8 mouse cellular contexts compared by ENCODE assay signal in genomic region chr17:45601877-45602304, GRCm38 (mm10). TPM values are rescaled to one million over a fixed set of nuclear protein-coding genes. Genes with fewer than 3 reads are reported as not detected.
A peak's percentile ranks its signal among the peaks of the same experiment; 100 is the strongest.
DNase-seq lines count a peak whose midpoint lies in the region; ATAC-seq and TF ChIP-seq lines count a peak whose summit lies in the region.
"Had no signal": no experiment of that assay in that cellular context is flagged by ENCODE, and none has a peak within 500 bp of the region (broad histone marks: within the 10 kb centered on the region; RNA-seq: fewer than 3 reads in every experiment).

Gene Mymx (minus strand): TSS chr17:45602102.

- 0 out of 2 replicates have a peak, but pooled peaks cover 2% of the 10 kb centered on the region for H3K27me3 ChIP-seq in lung, embryonic 16.5 days (ENCODE audit: control insufficient read depth, insufficient read depth, low read depth, low read length)
- H3K27me3 ChIP-seq in heart, embryonic 15.5 days: 0 out of 2 replicates have a peak, but pooled peaks cover 13% of the 10 kb centered on the region
- no peaks in the 10 kb centered on the region for H3K27me3 ChIP-seq in kidney, postnatal 0 days (ENCODE audit: insufficient read depth, low read length)

- peaks cover 14% of the 10 kb centered on the region for H3K4me1 ChIP-seq in lung, embryonic 16.5 days (replicated peaks; ENCODE audit: control insufficient read depth, insufficient read depth, low read length)
- H3K4me1 ChIP-seq in heart, embryonic 15.5 days (replicated peaks): peaks cover 29% of the 10 kb centered on the region
- H3K4me1 ChIP-seq in kidney, postnatal 0 days (replicated peaks; ENCODE audit: insufficient read depth, low read length): peaks cover 4% of the 10 kb centered on the region; the same call in 1 of the 2 replicates

- no peak within 1 kb of the TSS for H3K27ac ChIP-seq in lung, embryonic 16.5 days (ENCODE audit: low read length)
- H3K27ac ChIP-seq in heart, embryonic 15.5 days: 0 out of 2 replicates have a peak within 1 kb of the TSS, but pooled peaks have one; percentile 24
- H3K27ac ChIP-seq in kidney, postnatal 0 days: peak within 1 kb of the TSS; percentile 67; the same call in 1 of the 2 replicates

- peak within 1 kb of the TSS; percentile 21 for H3K9ac ChIP-seq in lung, embryonic 16.5 days (ENCODE audit: low read length)
- H3K9ac ChIP-seq in heart, embryonic 15.5 days: no peak within 1 kb of the TSS
- no peak within 1 kb of the TSS; the same call in 1 of the 2 replicates for H3K9ac ChIP-seq in kidney, postnatal 0 days (ENCODE audit: low read depth, low read length)

- WGBS in lung, embryonic 16.5 days: 52% methylated on average over 6 of the region's 6 CpGs
- 50% methylated on average over 6 of the region's 6 CpGs for WGBS in heart, embryonic 15.5 days
- 47% methylated on average over 6 of the region's 6 CpGs for WGBS in kidney, postnatal 0 days

- H3K4me3 ChIP-seq in lung, embryonic 16.5 days (ENCODE audit: low read length): 0 out of 2 replicates have a peak within 1 kb of the TSS, but pooled peaks have one; percentile 9
- no peak within 1 kb of the TSS for H3K4me3 ChIP-seq in heart, embryonic 15.5 days
- H3K4me3 ChIP-seq in kidney, postnatal 0 days (replicated peaks; ENCODE audit: low read depth, low read length): no peak within 1 kb of the TSS

- H3K36me3 ChIP-seq in lung, embryonic 16.5 days (ENCODE audit: control insufficient read depth, insufficient read depth, low read length): no peaks in the 10 kb centered on the region
- no peaks in the 10 kb centered on the region for H3K36me3 ChIP-seq in heart, embryonic 15.5 days
- no peaks in the 10 kb centered on the region for H3K36me3 ChIP-seq in kidney, postnatal 0 days (ENCODE audit: insufficient read depth, low read length)

- no peak for ATAC-seq in lung, embryonic 16.5 days (ENCODE audit: low read depth)
- ATAC-seq in heart, embryonic 15.5 days (replicated peaks; ENCODE audit: insufficient number of reproducible peaks, insufficient read depth, low FRiP score, low read depth): no peak
- peak; percentile 67 for ATAC-seq in kidney, postnatal 0 days (replicated peaks; ENCODE audit: low FRiP score, low read depth)

- no peak for TF ChIP-seq CTCF in kidney, postnatal 0 days (IDR thresholded peaks at IDR 0.05; ENCODE audit: low read depth)

- peak within 1 kb of the TSS; percentile 29 for H3K4me2 ChIP-seq in lung, embryonic 16.5 days (ENCODE audit: low read depth, low read length)
- H3K4me2 ChIP-seq in heart, embryonic 15.5 days: peak within 1 kb of the TSS; percentile 40
- no peak within 1 kb of the TSS for H3K4me2 ChIP-seq in kidney, postnatal 0 days (ENCODE audit: low read length)

- no peak for DNase-seq in lung, postnatal 14 days
- DNase-seq in kidney, postnatal 0 days (ENCODE audit: low spot score): no peak
- peak; percentile 63 for DNase-seq in retina, postnatal 1 day
- no peak for DNase-seq in adipocyte (ENCODE audit: low spot score)
- DNase-seq in ovary, postnatal 10 days (ENCODE audit: low spot score): no peak
- DNase-seq: lung, adult 2 months had no signal

- no peaks in the 10 kb centered on the region for H3K9me3 ChIP-seq in lung, embryonic 16.5 days (ENCODE audit: control insufficient read depth, low read length)
- no peaks in the 10 kb centered on the region for H3K9me3 ChIP-seq in heart, embryonic 15.5 days (replicated peaks)
- H3K9me3 ChIP-seq in kidney, postnatal 0 days (replicated peaks; ENCODE audit: low read length): no peaks in the 10 kb centered on the region

RNA-seq across cellular contexts. Expression of gene Mymx, which starts in this region (rescaled TPM):
- 0.39 and 0.91 TPM in 2 replicates for polyA plus RNA-seq in lung, embryonic 16.5 days (2015; fragmentation: Nextera tagmentation; extraction: Ambion mirVana)
- polyA plus RNA-seq in heart, embryonic 15.5 days (2015; fragmentation: Nextera tagmentation; extraction: Ambion mirVana): 0.16 and 0.24 TPM in 2 replicates
- 16.7 and 18.4 TPM in 2 replicates for polyA plus RNA-seq in kidney, postnatal 0 days (2015; fragmentation: Nextera tagmentation; extraction: Ambion mirVana)
- polyA plus RNA-seq: lung, adult 2 months had no signal
